Mouse (Mus musculus) cortical plate, adult 2 months (tissue): ENCODE data around the gene Tmem17.

ENCODE experiments used
- CTCF ChIP-seq: fragments of 200-500 bp; IDR thresholded peaks from 2 replicates; pipeline ENCODE4 v1.5.1; 2011; ENCODE audit warnings: mild to moderate bottlenecking, control low read depth, low read length; ENCODE audit not compliant: insufficient read depth; ENCODE audit errors: extremely low read depth
- POLR2A ChIP-seq: fragments of 200-500 bp; IDR thresholded peaks from 2 replicates; pipeline ENCODE4 v1.6.1; 2011; ENCODE audit warnings: mild to moderate bottlenecking, low read length, control low read depth; ENCODE audit not compliant: insufficient read depth; ENCODE audit errors: extremely low read depth

GRCm38 (mm10) chr11:22560061-22560460 lies 48.2 kb downstream of the Tmem17 start:
- TF ChIP-seq POLR2A (no peak), CTCF (no peak)
